Mouse (Mus musculus) granulocyte monocyte progenitor cell, adult 5-6 weeks (primary cell): ENCODE data around the gene Morc3. TPM values are rescaled to one million over a fixed set of nuclear protein-coding genes. Genes with fewer than 3 reads are reported as not detected.

Experiments used
- ATAC-seq: replicated peaks from 2 replicates; pipeline ENCODE4 v1.8.0; 2016; ENCODE audit warnings: mild to moderate bottlenecking, moderate TSS enrichment, inconsistent platforms; ENCODE audit not compliant: poor library complexity, severe bottlenecking
- total RNA-seq, 2 experiments: library from RNA; stranded (forward) in 1 of 2; stranded (reverse) in 1 of 2; fragments of 200-712, 200-1000 nt in 1 of 2; fragments of >200 nt in 1 of 2; fragmentation: Nextera tagmentation in 1 of 2; gene quantifications; 2 replicates each; pipeline ENCODE4 v1.2.3; 2014 to 2017

Gene Morc3
- total RNA-seq (2014; fragmentation: Nextera tagmentation) = 74.0 and 110 TPM in 2 replicates
- 172 and 330 TPM in 2 replicates for total RNA-seq (2017)

GRCm38 (mm10) chr16:93831627-93832395, at the start of gene Morc3:
Morc3 (plus strand) TSS chr16:93832121.
- peak; percentile 87 for ATAC-seq

- no peak for ATAC-seq
Observed at GRCm38 (mm10) chr16:93784175-93784574, 47.7 kb upstream of the Morc3 start.

- peak; percentile 50; the same call in 1 of the 2 replicates for ATAC-seq
Observed at GRCm38 (mm10) chr16:93785805-93786204, 46.1 kb upstream of the Morc3 start.

GRCm38 (mm10) chr16:93788388-93788787, 43.5 kb upstream of the Morc3 start:
- ATAC-seq = no peak

GRCm38 (mm10) chr16:93788881-93789280, 43.0 kb upstream of the Morc3 start:
- ATAC-seq = no peak

GRCm38 (mm10) chr16:93789971-93790755, 41.8 kb upstream of the Morc3 start:
- ATAC-seq = no peak

GRCm38 (mm10) chr16:93792981-93793630, 38.8 kb upstream of the Morc3 start:
- no peak for ATAC-seq

- no peak for ATAC-seq
Observed at GRCm38 (mm10) chr16:93794845-93795244, 37.1 kb upstream of the Morc3 start.

- ATAC-seq = no peak
Observed at GRCm38 (mm10) chr16:93795391-93795790, 36.5 kb upstream of the Morc3 start.

- no peak for ATAC-seq
Observed at GRCm38 (mm10) chr16:93797021-93797840, 34.7 kb upstream of the Morc3 start.

GRCm38 (mm10) chr16:93797841-93798492, 34.0 kb upstream of the Morc3 start:
- ATAC-seq = no peak

- peak; percentile 70 for ATAC-seq
Observed at GRCm38 (mm10) chr16:93798623-93799022, 33.3 kb upstream of the Morc3 start.

- ATAC-seq = no peak; the same call in 1 of the 2 replicates
Observed at GRCm38 (mm10) chr16:93799071-93799470, 32.9 kb upstream of the Morc3 start.

GRCm38 (mm10) chr16:93799936-93800335, 32.0 kb upstream of the Morc3 start:
- ATAC-seq = no peak

GRCm38 (mm10) chr16:93807167-93807566, 24.8 kb upstream of the Morc3 start:
- ATAC-seq = no peak

GRCm38 (mm10) chr16:93807961-93808554, 23.9 kb upstream of the Morc3 start:
- no peak for ATAC-seq

- ATAC-seq = peak; percentile 78
Observed at GRCm38 (mm10) chr16:93815856-93816736, 15.8 kb upstream of the Morc3 start.

- no peak for ATAC-seq
Observed at GRCm38 (mm10) chr16:93816861-93817260, 15.1 kb upstream of the Morc3 start.
